Mouse (Mus musculus): ENCODE results near the gene Irgm1.
"Not testable (repeated sequence)": the region's sequence is repeated elsewhere in the genome, so short reads cannot be mapped to it uniquely, and the experiment has no call there.

Gene Irgm1

GRCm38 (mm10) chr11:48836990-48837309 is 34.5 kb downstream of the Irgm1 start:
- in situ Hi-C loops (cut with MboI; ENCODE audit: low sequenced_read_pairs) = no loop called here

- in situ Hi-C loops (cut with MboI; ENCODE audit: low sequenced_read_pairs) = no loop called here
Observed at GRCm38 (mm10) chr11:48835923-48836322, 35.6 kb downstream of the Irgm1 start.

GRCm38 (mm10) chr11:48833731-48834639 is 37.5 kb downstream of the Irgm1 start:
- in situ Hi-C loops (cut with MboI; ENCODE audit: low sequenced_read_pairs) = no loop called here

- in situ Hi-C loops (cut with MboI; ENCODE audit: low sequenced_read_pairs) = no loop called here
Observed at GRCm38 (mm10) chr11:48833078-48833730, 38.3 kb downstream of the Irgm1 start.

- in situ Hi-C loops (cut with MboI; ENCODE audit: low sequenced_read_pairs) = no loop called here
Observed at GRCm38 (mm10) chr11:48831273-48831672, 40.2 kb downstream of the Irgm1 start.

- in situ Hi-C loops (cut with MboI; ENCODE audit: low sequenced_read_pairs) = no loop called here
Observed at GRCm38 (mm10) chr11:48830279-48830678, 41.2 kb downstream of the Irgm1 start.

- in situ Hi-C loops (cut with MboI; ENCODE audit: low sequenced_read_pairs) = no loop called here
Observed at GRCm38 (mm10) chr11:48827926-48828325, 43.6 kb downstream of the Irgm1 start.

- in situ Hi-C loops (cut with MboI; ENCODE audit: low sequenced_read_pairs) = no loop called here
Observed at GRCm38 (mm10) chr11:48826752-48827096, 44.8 kb downstream of the Irgm1 start.

GRCm38 (mm10) chr11:48825979-48826751 is 45.3 kb downstream of the Irgm1 start, which contains the start of the genes Trim7 and Gm12184:
Trim7 (plus strand) TSS chr11:48826140.
Gm12184 (minus strand) TSS chr11:48826655.
- in situ Hi-C loops (cut with MboI; ENCODE audit: low sequenced_read_pairs) = not testable (repeated sequence)

- in situ Hi-C loops (cut with MboI; ENCODE audit: low sequenced_read_pairs) = no loop called here
Observed at GRCm38 (mm10) chr11:48824311-48824830, 47.1 kb downstream of the Irgm1 start.

- in situ Hi-C loops (cut with MboI; ENCODE audit: low sequenced_read_pairs) = no loop called here
Observed at GRCm38 (mm10) chr11:48823536-48823972, 47.9 kb downstream of the Irgm1 start.

- in situ Hi-C loops (cut with MboI; ENCODE audit: low sequenced_read_pairs) = no loop called here
Observed at GRCm38 (mm10) chr11:48822768-48823512, 48.5 kb downstream of the Irgm1 start.

GRCm38 (mm10) chr11:48821299-48821698 is 50.2 kb downstream of the Irgm1 start:
- in situ Hi-C loops (cut with MboI; ENCODE audit: low sequenced_read_pairs) = not testable (repeated sequence)

GRCm38 (mm10) chr11:48820308-48820674 is 51.2 kb downstream of the Irgm1 start:
- in situ Hi-C loops (cut with MboI; ENCODE audit: low sequenced_read_pairs) = no loop called here

GRCm38 (mm10) chr11:48819614-48820307 is 51.7 kb downstream of the Irgm1 start:
- in situ Hi-C loops (cut with MboI; ENCODE audit: low sequenced_read_pairs) = no loop called here

GRCm38 (mm10) chr11:48818346-48818745 is 53.1 kb downstream of the Irgm1 start:
- in situ Hi-C loops (cut with MboI; ENCODE audit: low sequenced_read_pairs) = no loop called here

GRCm38 (mm10) chr11:48817794-48818193 is 53.7 kb downstream of the Irgm1 start:
- in situ Hi-C loops (cut with MboI; ENCODE audit: low sequenced_read_pairs) = no loop called here

- in situ Hi-C loops (cut with MboI; ENCODE audit: low sequenced_read_pairs) = no loop called here
Observed at GRCm38 (mm10) chr11:48816800-48817665, 54.5 kb downstream of the Irgm1 start, which contains the start of gene Trim41. Trim41 (minus strand) TSS chr11:48817353.

GRCm38 (mm10) chr11:48816281-48816781 is 55.2 kb downstream of the Irgm1 start:
- in situ Hi-C loops (cut with MboI; ENCODE audit: low sequenced_read_pairs) = no loop called here
